Mouse (Mus musculus) intestine, embryonic 15.5 days (tissue): ENCODE results near the gene Cad. TPM values are rescaled to one million over a fixed set of nuclear protein-coding genes. Genes with fewer than 3 reads are reported as not detected.
"Not testable (repeated sequence)": the region's sequence is repeated elsewhere in the genome, so short reads cannot be mapped to it uniquely, and the experiment has no call there.

Experiments
- ATAC-seq: fragments of 200-750 bp; cut with Nextera tagmentation; 2 replicates; pipeline ENCODE4 v1.8.0; 2017; ENCODE audit warnings: moderate TSS enrichment, moderate library complexity
- H3K27ac ChIP-seq: fragments of 300-500 bp; sonication (generic); 2 replicates; pipeline ENCODE4 v1.5.1; 2015; ENCODE audit warnings: mild to moderate bottlenecking, inconsistent platforms
- H3K27me3 ChIP-seq: fragments of 300-500 bp; sonication (generic); replicated peaks from 2 replicates; pipeline ENCODE4 v1.6.1; 2015; ENCODE audit warnings: inconsistent platforms
- H3K36me3 ChIP-seq: fragments of 300-500 bp; sonication (generic); 2 replicates; pipeline ENCODE4 v1.6.1; 2015; ENCODE audit warnings: inconsistent platforms
- H3K4me1 ChIP-seq: fragments of 300-500 bp; sonication (generic); replicated peaks from 2 replicates; pipeline ENCODE4 v1.6.1; 2015; ENCODE audit warnings: inconsistent platforms
- H3K4me2 ChIP-seq: fragments of 300-500 bp; sonication (generic); replicated peaks from 2 replicates; pipeline ENCODE4 v1.6.1; 2015; ENCODE audit warnings: mild to moderate bottlenecking, inconsistent platforms
- H3K4me3 ChIP-seq: fragments of 300-500 bp; sonication (generic); replicated peaks from 2 replicates; pipeline ENCODE4 v1.5.1; 2015; ENCODE audit warnings: inconsistent platforms
- H3K9ac ChIP-seq: fragments of 300-500 bp; sonication (generic); 2 replicates; pipeline ENCODE4 v1.6.1; 2015; ENCODE audit warnings: inconsistent platforms
- H3K9me3 ChIP-seq: fragments of 300-500 bp; sonication (generic); 2 replicates; pipeline ENCODE4 v1.6.1; 2016; ENCODE audit warnings: inconsistent platforms
- WGBS: fragments of 180-500 bp; shearing (Covaris S2); methylation state at CpG from one replicate; pipeline ENCODE4 v1.1.7; 2015; 5-methylcytosine and 5-hydroxymethylcytosine counted together
- polyA plus RNA-seq: library from polyadenylated mRNA; unstranded; fragments of >200 nt; fragmentation: Nextera tagmentation; extraction: Ambion mirVana; gene quantifications from 2 replicates; pipeline ENCODE4 v1.2.1, GENCODE M21; 2015

Cad gene
- polyA plus RNA-seq, 1 experiment from 2014 or later: 24.2 TPM

GRCm38 (mm10) chr5:31046416-31046815 is 8.2 kb upstream of the Cad start:
- Histone ChIP-seq H3K9ac (no peak overlapping the region), H3K27me3 (no peaks in the 10 kb centered on the region), H3K4me1 (no peaks in the 10 kb centered on the region), H3K4me2 (no peak overlapping the region), H3K4me3 (no peak overlapping the region), H3K36me3 (peaks cover 4% of the 10 kb centered on the region), H3K27ac (no peak overlapping the region), H3K9me3 (no peaks in the 10 kb centered on the region)
- ATAC-seq: no peak
- 87% methylated on average over 6 of the region's 6 CpGs for WGBS

- Histone ChIP-seq H3K4me1 (no peaks in the 10 kb centered on the region), H3K9me3 (no peaks in the 10 kb centered on the region), H3K36me3 (peaks cover 6% of the 10 kb centered on the region; the same call in 1 of the 2 replicates), H3K27ac (no peak overlapping the region), H3K4me2 (peak overlapping the region; percentile 83), H3K4me3 (peak overlapping the region; percentile 75), H3K9ac (peak overlapping the region; percentile 89; the same call in 1 of the 2 replicates), H3K27me3 (no peaks in the 10 kb centered on the region)
- 79% methylated on average over 5 of the region's 5 CpGs for WGBS
- no peak for ATAC-seq
Observed at GRCm38 (mm10) chr5:31047074-31047473, 7.5 kb upstream of the Cad start.

- H3K36me3 ChIP-seq: peaks cover 5% of the 10 kb centered on the region; the same call in 1 of the 2 replicates
- WGBS: under 1% methylated on average over 73 of the region's 73 CpGs
- peak within 1 kb of the TSS; percentile 75 for H3K4me3 ChIP-seq
- H3K9ac ChIP-seq: peak within 1 kb of the TSS; percentile 89
- H3K9me3 ChIP-seq: no peaks in the 10 kb centered on the region
- H3K27ac ChIP-seq: peak within 1 kb of the TSS; percentile 98
- peak within 1 kb of the TSS; percentile 83 for H3K4me2 ChIP-seq
- ATAC-seq: peak; percentile 99
- no peaks in the 10 kb centered on the region for H3K27me3 ChIP-seq
- no peaks in the 10 kb centered on the region for H3K4me1 ChIP-seq
Observed at GRCm38 (mm10) chr5:31047848-31048762, 6.5 kb upstream of the Cad start, which contains the start of gene Atraid. Gene Atraid, plus strand, starts transcription at chr5:31048312.

DNA sequence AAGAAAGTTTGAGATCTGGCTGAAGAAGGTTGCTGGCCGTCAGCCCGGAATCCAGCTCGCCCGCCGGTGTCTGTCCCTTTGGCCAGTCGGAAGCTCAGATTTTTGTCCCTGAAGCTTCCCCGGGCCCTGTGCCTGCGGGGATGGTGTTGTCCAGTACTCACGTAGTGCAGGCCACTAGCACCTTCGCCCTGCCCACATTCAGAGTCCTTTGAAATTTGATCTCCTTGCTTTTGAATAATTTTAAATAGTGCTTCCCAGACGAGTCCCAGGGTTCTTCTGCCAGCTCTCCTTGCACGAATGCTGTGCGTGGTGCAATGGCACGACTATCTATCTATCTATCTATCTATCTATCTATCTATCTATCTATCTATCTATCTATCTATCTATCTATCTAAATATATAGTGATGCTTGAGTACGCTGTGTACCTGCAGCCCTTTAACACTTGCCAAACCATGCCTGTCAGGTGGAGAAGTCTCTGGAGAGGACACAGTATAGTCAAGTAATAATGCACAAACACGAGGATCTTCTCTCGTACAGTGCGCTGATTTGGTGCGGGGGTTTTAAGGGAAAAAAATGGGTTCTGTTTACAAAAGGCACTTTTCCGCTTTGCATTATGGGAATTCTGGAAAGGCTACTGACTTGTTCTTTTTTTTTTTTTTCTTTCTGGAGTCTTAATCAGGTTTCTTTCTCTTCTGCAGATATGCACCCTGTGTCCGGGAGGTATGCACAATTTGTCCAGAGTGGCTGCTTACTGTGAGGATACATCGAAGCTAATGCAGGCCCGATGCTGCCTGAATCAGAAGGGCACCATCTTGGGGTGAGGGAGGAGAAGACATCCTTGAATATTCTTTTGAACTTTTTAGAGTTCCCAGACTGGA is 5.6 kb upstream of the Cad start, which contains the start of gene Slc5a6:
Gene Slc5a6, minus strand, starts transcription at position 162 of the 879 bp plus-strand sequence.
- Histone ChIP-seq H3K27ac (peak within 1 kb of the TSS; percentile 98), H3K9me3 (no peaks in the 10 kb centered on the region), H3K36me3 (0 out of 2 replicates have a peak, but pooled peaks cover 5% of the 10 kb centered on the region), H3K4me1 (no peaks in the 10 kb centered on the region; the same call in 1 of the 2 replicates), H3K9ac (peak within 1 kb of the TSS; percentile 89), H3K4me3 (peak within 1 kb of the TSS; percentile 75), H3K4me2 (peak within 1 kb of the TSS; percentile 83), H3K27me3 (no peaks in the 10 kb centered on the region)
- ATAC-seq: peak; percentile 50
- under 1% methylated on average over 23 of the region's 23 CpGs for WGBS

DNA sequence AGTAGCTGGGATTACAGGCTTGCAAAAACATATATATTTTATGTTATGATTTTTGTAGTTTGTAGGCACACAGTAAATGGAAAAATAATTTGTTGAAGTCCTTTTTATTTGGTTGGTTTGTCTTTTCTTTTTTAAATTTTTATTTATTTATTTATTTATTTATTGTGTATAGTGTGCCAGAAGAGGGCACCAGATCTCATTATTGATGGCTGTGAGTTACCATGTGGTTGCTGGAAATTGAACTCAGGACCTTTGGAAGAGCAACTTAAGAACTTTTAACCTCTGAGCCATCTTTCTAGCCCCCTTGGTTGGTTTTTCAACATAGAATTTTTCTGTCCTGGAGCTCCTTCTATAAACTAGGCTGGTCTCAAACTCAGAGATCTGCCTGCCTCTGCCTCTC is 4.2 kb upstream of the Cad start:
- Histone ChIP-seq H3K9ac (no peak overlapping the region), H3K9me3 (no peaks in the 10 kb centered on the region), H3K4me2 (no peak overlapping the region), H3K4me1 (peaks cover 3% of the 10 kb centered on the region), H3K4me3 (no peak overlapping the region), H3K27me3 (no peaks in the 10 kb centered on the region), H3K36me3 (0 out of 2 replicates have a peak, but pooled peaks cover 5% of the 10 kb centered on the region), H3K27ac (no peak overlapping the region)
- no peak for ATAC-seq

DNA sequence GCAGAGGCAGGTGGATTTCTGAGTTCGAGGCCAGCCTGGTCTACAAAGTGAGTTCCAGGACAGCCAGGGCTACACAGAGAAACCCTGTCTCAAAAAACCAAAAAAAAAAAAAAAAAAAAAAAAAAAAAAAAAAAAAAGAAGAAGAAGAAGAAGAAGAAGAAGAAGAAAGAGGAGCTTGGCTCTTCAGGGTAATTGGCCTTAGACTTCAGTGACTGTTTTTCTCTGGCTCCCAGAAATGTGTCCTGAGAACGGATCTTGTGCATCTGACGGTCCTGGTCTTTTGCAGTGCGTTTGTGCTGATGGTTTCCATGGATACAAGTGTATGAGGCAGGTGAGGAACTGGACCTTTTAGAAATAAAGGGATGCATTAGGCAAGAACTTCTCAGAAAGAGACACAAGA is 852 bp upstream of the Cad start:
- peak overlapping the region; percentile 69 for H3K4me3 ChIP-seq
- H3K4me2 ChIP-seq: peak overlapping the region; percentile 94
- H3K4me1 ChIP-seq, ATAC-seq, H3K27me3 ChIP-seq, H3K9me3 ChIP-seq, H3K36me3 ChIP-seq: not testable (repeated sequence)
- H3K27ac ChIP-seq: peak overlapping the region; percentile 58
- 43% methylated on average over 4 of the region's 4 CpGs for WGBS
- peak overlapping the region; percentile 77 for H3K9ac ChIP-seq

- Histone ChIP-seq H3K27ac (peak overlapping the region; percentile 70), H3K4me3 (peak overlapping the region; percentile 69)
- peak; percentile 54 for ATAC-seq
Observed at GRCm38 (mm10) chr5:31055216-31056140, 898 bp downstream of the Cad start.

GRCm38 (mm10) chr5:31069810-31070209 is 15.2 kb downstream of the Cad start:
- Histone ChIP-seq H3K4me1 (no peaks in the 10 kb centered on the region), H3K27ac (no peak overlapping the region), H3K27me3 (no peaks in the 10 kb centered on the region), H3K4me2 (no peak overlapping the region), H3K36me3 (peaks cover 65% of the 10 kb centered on the region), H3K9ac (no peak overlapping the region), H3K4me3 (no peak overlapping the region), H3K9me3 (no peaks in the 10 kb centered on the region)
- 99% methylated on average over 3 of the region's 3 CpGs for WGBS
- no peak for ATAC-seq

More at GRCm38 (mm10) chr5:31055216-31056140, 898 bp downstream of the Cad start:
- Histone ChIP-seq H3K27me3 (no peaks in the 10 kb centered on the region), H3K9me3 (no peaks in the 10 kb centered on the region), H3K4me2 (peak overlapping the region; percentile 94), H3K4me1 (peaks cover 7% of the 10 kb centered on the region), H3K36me3 (peaks cover 22% of the 10 kb centered on the region), H3K9ac (peak overlapping the region; percentile 77)
- WGBS: 18% methylated on average over 19 of the region's 19 CpGs

GRCm38 (mm10) chr5:31071059-31071458 is 16.5 kb downstream of the Cad start:
- 79% methylated on average over 2 of the region's 2 CpGs for WGBS
- Histone ChIP-seq H3K27me3 (no peaks in the 10 kb centered on the region), H3K36me3 (peaks cover 75% of the 10 kb centered on the region), H3K9me3 (no peaks in the 10 kb centered on the region), H3K4me3 (no peak overlapping the region), H3K9ac (no peak overlapping the region), H3K27ac (no peak overlapping the region), H3K4me2 (no peak overlapping the region), H3K4me1 (no peaks in the 10 kb centered on the region)
- ATAC-seq: no peak

DNA sequence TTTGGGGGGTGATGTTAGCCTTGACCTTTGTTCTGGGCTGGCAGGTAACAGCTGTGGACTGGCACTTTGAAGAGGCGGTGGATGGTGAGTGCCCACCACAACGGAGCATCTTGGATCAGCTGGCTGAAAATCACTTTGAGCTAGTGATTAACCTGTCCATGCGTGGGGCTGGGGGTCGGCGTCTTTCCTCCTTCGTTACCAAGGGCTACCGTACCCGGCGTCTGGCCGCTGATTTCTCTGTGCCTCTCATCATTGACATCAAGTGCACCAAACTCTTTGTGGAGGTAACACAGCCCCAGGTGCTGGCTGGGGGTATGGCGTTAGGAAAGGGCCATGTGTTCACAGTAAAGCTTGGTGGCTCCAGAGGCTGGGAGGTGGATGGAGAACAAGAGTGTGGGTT is 17.2 kb downstream of the Cad start:
- ATAC-seq: no peak
- Histone ChIP-seq H3K27me3 (no peaks in the 10 kb centered on the region), H3K4me3 (no peak overlapping the region), H3K4me2 (no peak overlapping the region), H3K9ac (no peak overlapping the region), H3K9me3 (no peaks in the 10 kb centered on the region), H3K27ac (no peak overlapping the region), H3K4me1 (no peaks in the 10 kb centered on the region), H3K36me3 (peaks cover 74% of the 10 kb centered on the region)
- WGBS: 90% methylated on average over 11 of the region's 11 CpGs

DNA sequence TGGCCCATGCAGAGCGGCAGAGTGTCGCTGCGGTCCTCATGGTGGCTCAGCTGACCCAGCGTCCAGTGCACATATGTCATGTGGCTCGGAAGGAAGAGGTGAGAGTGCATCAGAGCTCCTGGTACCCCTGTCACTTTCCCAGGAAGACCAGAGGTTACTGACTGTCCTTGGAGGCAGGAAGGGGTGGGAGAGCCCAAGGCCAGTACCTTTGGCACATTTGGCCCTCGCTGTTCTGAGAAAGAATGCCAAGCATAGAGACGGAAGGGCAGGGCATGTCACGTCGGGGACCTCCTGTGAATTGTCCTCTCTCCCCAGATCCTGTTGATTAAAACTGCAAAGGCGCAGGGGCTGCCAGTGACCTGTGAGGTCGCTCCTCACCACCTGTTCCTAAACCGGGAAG is 18.6 kb downstream of the Cad start:
- Histone ChIP-seq H3K27me3 (no peaks in the 10 kb centered on the region), H3K9ac (no peak overlapping the region), H3K9me3 (no peaks in the 10 kb centered on the region), H3K4me3 (no peak overlapping the region), H3K27ac (no peak overlapping the region), H3K4me2 (no peak overlapping the region), H3K4me1 (no peaks in the 10 kb centered on the region), H3K36me3 (peaks cover 79% of the 10 kb centered on the region)
- no peak for ATAC-seq
- WGBS: 91% methylated on average over 12 of the region's 12 CpGs
